Mouse (Mus musculus): ENCODE results near the gene Fastk. TPM values are rescaled to one million over a fixed set of nuclear protein-coding genes. Genes with fewer than 3 reads are reported as not detected.

Gene Fastk
- polyA plus RNA-seq, 1 experiment from 2014 or later, result 135 TPM

- H3K36me3 ChIP-seq, result no peaks in the 10 kb centered on the region
- H3K27me3 ChIP-seq, result no peaks in the 10 kb centered on the region
- no peak for ATAC-seq (ENCODE audit: insufficient number of reproducible peaks, low FRiP score, low TSS enrichment, low read depth)
- no peaks in the 10 kb centered on the region for H3K9me3 ChIP-seq (replicated peaks)
- peaks cover 51% of the 10 kb centered on the region for H3K4me1 ChIP-seq
- H3K4me3 ChIP-seq (replicated peaks), result peak overlapping the region; percentile 84
- WGBS, result under 1% methylated on average over 29 of the region's 29 CpGs
- peak overlapping the region; percentile 90 for H3K4me2 ChIP-seq (replicated peaks)
- H3K27ac ChIP-seq (replicated peaks), result peak overlapping the region; percentile 88
- peak overlapping the region; percentile 95 for H3K9ac ChIP-seq
These were observed 7.7 kb upstream of the Fastk start for GRCm38 (mm10) chr5:24452691-24453233.

- ATAC-seq (ENCODE audit: insufficient number of reproducible peaks, low FRiP score, low TSS enrichment, low read depth), result peak; percentile 6
- under 1% methylated on average over 57 of the region's 85 CpGs for WGBS
- Histone ChIP-seq H3K9me3 (replicated peaks) (no peaks in the 10 kb centered on the region), H3K27me3 (no peaks in the 10 kb centered on the region), H3K4me2 (replicated peaks) (peak within 1 kb of the TSS; percentile 90), H3K9ac (peak within 1 kb of the TSS; percentile 95), H3K4me1 (peaks cover 57% of the 10 kb centered on the region), H3K36me3 (no peaks in the 10 kb centered on the region), H3K4me3 (replicated peaks) (peak within 1 kb of the TSS; percentile 84), H3K27ac (replicated peaks) (peak within 1 kb of the TSS; percentile 88)
These were observed 7.1 kb upstream of the Fastk start, which contains the start of gene Agap3 for GRCm38 (mm10) chr5:24452030-24452690. Agap3 (plus strand) TSS chr5:24452177.

DNA sequence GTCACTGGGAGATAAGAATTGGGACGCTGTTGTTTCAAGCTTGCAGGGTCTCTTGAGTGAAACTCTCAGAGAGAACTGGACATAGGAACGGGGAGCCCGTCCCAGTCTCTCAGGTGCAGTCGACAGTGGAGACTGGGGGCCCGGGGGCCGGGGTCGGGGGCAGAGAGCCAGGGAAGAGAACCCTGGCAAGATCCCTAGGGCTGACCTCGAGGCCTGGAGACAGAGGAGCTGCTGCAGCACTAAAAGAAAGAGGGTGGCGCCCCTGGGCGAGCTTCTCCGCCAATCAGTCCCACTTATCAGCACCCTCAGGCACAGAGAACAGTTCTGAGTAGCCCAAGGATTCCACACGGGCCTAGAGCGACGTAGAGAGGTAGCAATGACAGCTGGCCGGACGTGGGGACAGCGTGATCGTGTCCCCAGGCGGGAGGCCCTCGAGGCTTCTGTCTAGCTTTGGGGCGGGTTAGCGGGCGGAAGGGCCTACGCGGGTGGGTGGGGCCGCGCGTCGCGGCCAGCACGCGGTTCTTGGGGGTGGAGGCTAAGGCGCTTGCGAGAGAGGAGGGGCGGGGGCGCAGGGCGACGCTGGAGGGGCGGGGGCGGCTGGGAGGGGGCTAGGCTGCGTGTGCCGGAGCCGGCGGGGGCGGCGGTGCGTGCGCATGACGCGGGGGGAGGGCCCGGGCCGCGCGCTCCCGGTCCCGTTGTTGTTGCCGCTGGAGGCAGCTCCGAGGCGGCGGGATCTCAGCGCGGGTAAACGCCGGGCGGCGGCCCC, 6.4 kb upstream of the Fastk start:
- H3K4me2 ChIP-seq (replicated peaks), result peak overlapping the region; percentile 90
- no peaks in the 10 kb centered on the region for H3K27me3 ChIP-seq
- peak; percentile 87 for ATAC-seq (ENCODE audit: insufficient number of reproducible peaks, low FRiP score, low TSS enrichment, low read depth)
- peak overlapping the region; percentile 95 for H3K9ac ChIP-seq
- H3K4me1 ChIP-seq, result peaks cover 64% of the 10 kb centered on the region
- WGBS, result 4% methylated on average over 34 of the region's 66 CpGs
- peak overlapping the region; percentile 88 for H3K27ac ChIP-seq (replicated peaks)
- H3K9me3 ChIP-seq (replicated peaks), result no peaks in the 10 kb centered on the region
- no peaks in the 10 kb centered on the region for H3K36me3 ChIP-seq
- peak overlapping the region; percentile 84 for H3K4me3 ChIP-seq (replicated peaks)

DNA sequence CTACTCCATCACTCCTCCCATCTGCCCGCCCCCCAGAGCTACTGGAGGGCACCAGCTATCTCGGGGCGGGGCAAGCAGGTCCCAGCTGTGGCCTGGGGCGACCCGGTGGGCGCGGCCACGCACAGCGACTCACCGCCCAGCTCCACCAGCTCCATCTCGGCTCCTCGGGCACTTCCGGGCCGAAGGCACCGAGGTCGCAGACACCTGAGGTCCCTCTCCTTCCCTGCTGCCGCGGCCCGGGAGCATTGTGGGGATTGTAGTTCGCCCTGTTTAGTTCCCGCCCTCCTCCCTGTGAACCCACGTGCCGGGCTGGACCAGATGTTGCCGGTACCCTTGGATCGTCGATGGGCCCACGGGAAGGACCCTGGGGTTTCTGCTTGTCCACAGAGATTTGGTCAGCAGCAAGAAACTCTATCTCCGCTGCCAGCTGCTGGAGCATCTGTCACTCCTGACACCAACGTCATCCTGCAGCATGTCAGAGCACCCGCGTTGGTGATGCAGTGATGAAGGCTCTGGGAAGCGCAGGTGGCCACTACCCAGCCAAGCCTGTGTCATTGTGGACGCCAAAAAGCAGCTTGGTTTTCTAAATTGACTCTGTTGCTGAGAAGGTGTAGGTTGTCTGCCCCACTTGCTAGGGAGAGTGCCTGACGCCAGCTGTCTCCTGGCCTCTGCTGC, 2.7 kb upstream of the Fastk start, which contains the start of gene Tmub1:
Tmub1 (minus strand) TSS at position 231 of the 675 bp plus-strand sequence.
- Histone ChIP-seq H3K9me3 (replicated peaks) (no peaks in the 10 kb centered on the region), H3K27me3 (no peaks in the 10 kb centered on the region), H3K4me3 (replicated peaks) (peak within 1 kb of the TSS; percentile 73), H3K4me2 (replicated peaks) (peak within 1 kb of the TSS; percentile 83), H3K4me1 (peaks cover 46% of the 10 kb centered on the region), H3K36me3 (peaks cover 13% of the 10 kb centered on the region; the same call in 1 of the 2 replicates), H3K27ac (replicated peaks) (0 out of 2 replicates have a peak within 1 kb of the TSS, but pooled peaks have one; percentile 39), H3K9ac (peak within 1 kb of the TSS; percentile 33)
- ATAC-seq (ENCODE audit: insufficient number of reproducible peaks, low FRiP score, low TSS enrichment, low read depth), result peak; percentile 55
- 2% methylated on average over 34 of the region's 34 CpGs for WGBS

DNA sequence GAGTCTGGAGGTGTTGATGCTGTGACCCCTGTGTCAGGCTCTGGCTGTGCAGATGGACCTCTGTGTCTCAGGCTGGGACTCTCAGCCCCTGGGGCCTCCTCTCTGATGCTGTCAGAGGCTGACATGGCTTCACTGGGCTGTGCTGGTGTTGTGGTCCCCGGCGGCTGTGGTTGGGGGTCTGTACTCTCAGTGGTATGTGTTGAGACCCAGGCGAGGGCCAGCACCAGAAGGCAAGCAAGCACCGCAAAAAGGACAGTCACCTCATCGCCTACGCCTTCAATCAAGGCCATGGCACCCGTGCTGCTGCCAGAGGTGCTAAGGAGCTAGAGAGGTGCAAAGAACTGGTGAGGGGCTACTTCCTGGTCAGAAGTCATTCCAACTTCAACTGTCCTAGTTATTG, 1.5 kb upstream of the Fastk start:
- no peaks in the 10 kb centered on the region for H3K27me3 ChIP-seq
- peak overlapping the region; percentile 73 for H3K4me3 ChIP-seq (replicated peaks)
- peaks cover 24% of the 10 kb centered on the region for H3K36me3 ChIP-seq
- 89% methylated on average over 7 of the region's 7 CpGs for WGBS
- H3K9ac ChIP-seq, result no peak overlapping the region
- no peak for ATAC-seq (ENCODE audit: insufficient number of reproducible peaks, low FRiP score, low TSS enrichment, low read depth)
- no peak overlapping the region for H3K27ac ChIP-seq (replicated peaks)
- H3K4me2 ChIP-seq (replicated peaks), result peak overlapping the region; percentile 83; the same call in 1 of the 2 replicates
- peaks cover 44% of the 10 kb centered on the region for H3K4me1 ChIP-seq
- H3K9me3 ChIP-seq (replicated peaks), result no peaks in the 10 kb centered on the region

DNA sequence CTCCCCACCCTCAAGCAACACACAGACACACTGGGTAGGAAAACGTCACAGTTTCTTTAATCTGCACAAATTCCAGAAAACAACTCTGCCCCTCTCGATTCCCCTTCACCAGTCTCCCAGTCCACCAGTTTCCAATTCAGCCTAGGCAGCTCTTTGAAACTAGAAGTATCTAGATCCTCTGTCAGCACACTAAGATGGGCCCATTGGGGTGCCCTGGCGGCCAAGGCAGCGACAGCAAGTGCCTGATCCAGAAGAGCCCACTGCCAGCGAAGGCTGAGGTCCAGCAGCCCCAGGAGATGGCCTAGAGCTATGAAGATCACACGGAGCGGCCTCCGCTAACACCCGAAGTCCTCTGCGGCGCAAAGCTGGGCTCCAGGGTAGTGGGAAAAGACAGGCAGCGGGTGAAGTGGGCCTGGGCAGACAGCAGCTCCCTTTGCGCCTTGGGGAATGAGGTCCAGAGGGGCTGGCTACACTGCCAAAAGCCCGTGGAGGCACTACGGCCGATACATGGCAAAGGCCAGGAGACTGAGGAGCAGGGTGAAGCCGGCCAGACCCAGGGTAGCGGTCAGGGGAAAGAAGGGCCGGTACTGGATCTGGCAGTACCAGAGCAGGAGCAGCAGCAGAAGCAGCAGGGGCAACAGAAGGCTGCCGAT, 467 bp upstream of the Fastk start:
- peaks cover 35% of the 10 kb centered on the region for H3K36me3 ChIP-seq
- H3K4me1 ChIP-seq, result peaks cover 36% of the 10 kb centered on the region
- H3K9ac ChIP-seq, result peak overlapping the region; percentile 93; the same call in 1 of the 2 replicates
- H3K27ac ChIP-seq (replicated peaks), result peak overlapping the region; percentile 93
- H3K27me3 ChIP-seq, result no peaks in the 10 kb centered on the region
- peak overlapping the region; percentile 72 for H3K4me2 ChIP-seq (replicated peaks)
- H3K9me3 ChIP-seq (replicated peaks), result no peaks in the 10 kb centered on the region
- 52% methylated on average over 20 of the region's 20 CpGs for WGBS
- peak overlapping the region; percentile 97 for H3K4me3 ChIP-seq (replicated peaks)
- ATAC-seq (ENCODE audit: insufficient number of reproducible peaks, low FRiP score, low TSS enrichment, low read depth), result no peak

DNA sequence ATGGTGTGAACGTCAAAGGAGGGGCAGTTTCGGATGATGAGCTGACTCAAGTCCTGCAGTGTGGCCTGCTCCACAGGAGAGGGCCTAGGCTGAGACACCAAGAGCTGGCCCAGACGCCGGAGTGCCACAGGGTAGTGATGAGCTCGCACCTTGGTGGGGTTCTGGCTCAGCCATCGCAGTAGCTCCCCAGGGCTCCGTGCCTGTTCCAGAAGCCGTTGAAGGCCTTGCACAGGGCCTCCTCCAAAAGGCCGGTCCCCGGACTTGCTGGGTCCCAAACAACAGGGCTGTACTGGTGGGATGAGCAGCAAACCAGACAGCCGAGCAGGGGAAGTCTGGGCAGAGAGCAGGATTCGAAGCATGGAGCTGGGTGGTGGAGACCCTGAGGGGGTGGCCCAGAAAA, 1.2 kb downstream of the Fastk start:
- Histone ChIP-seq H3K27ac (replicated peaks) (0 out of 2 replicates have a peak overlapping the region, but pooled peaks have one; percentile 93), H3K9ac (peak overlapping the region; percentile 93), H3K36me3 (peaks cover 51% of the 10 kb centered on the region), H3K27me3 (no peaks in the 10 kb centered on the region), H3K4me3 (replicated peaks) (peak overlapping the region; percentile 97), H3K4me2 (replicated peaks) (peak overlapping the region; percentile 72), H3K9me3 (replicated peaks) (no peaks in the 10 kb centered on the region), H3K4me1 (peaks cover 36% of the 10 kb centered on the region)
- 80% methylated on average over 12 of the region's 12 CpGs for WGBS
- no peak for ATAC-seq (ENCODE audit: insufficient number of reproducible peaks, low FRiP score, low TSS enrichment, low read depth)

DNA sequence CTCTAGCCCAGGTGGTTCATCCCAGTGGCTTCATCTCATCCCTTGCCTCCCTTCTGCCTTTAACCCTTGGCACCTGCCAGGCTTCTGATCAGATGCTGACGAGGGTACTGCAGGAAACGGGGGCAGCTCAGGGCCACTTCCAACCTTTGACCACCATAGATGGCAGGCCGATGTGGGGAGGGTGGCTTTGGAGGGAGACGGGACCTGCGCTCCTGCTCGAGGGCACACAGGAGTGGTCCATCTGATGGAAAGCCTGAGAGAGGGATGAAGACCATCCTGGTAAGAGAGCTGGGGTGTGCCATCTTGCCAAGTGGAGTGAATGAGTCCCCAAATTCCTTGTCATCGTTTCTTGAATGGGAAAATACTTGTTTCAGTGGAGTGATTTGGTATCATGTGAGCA, 1.9 kb downstream of the Fastk start:
- peaks cover 35% of the 10 kb centered on the region for H3K4me1 ChIP-seq
- no peaks in the 10 kb centered on the region for H3K27me3 ChIP-seq
- no peak for ATAC-seq (ENCODE audit: insufficient number of reproducible peaks, low FRiP score, low TSS enrichment, low read depth)
- no peak overlapping the region for H3K9ac ChIP-seq
- H3K9me3 ChIP-seq (replicated peaks), result no peaks in the 10 kb centered on the region
- WGBS, result 84% methylated on average over 7 of the region's 7 CpGs
- no peak overlapping the region for H3K4me3 ChIP-seq (replicated peaks)
- H3K4me2 ChIP-seq (replicated peaks), result no peak overlapping the region
- H3K27ac ChIP-seq (replicated peaks), result no peak overlapping the region
- peaks cover 57% of the 10 kb centered on the region for H3K36me3 ChIP-seq

DNA sequence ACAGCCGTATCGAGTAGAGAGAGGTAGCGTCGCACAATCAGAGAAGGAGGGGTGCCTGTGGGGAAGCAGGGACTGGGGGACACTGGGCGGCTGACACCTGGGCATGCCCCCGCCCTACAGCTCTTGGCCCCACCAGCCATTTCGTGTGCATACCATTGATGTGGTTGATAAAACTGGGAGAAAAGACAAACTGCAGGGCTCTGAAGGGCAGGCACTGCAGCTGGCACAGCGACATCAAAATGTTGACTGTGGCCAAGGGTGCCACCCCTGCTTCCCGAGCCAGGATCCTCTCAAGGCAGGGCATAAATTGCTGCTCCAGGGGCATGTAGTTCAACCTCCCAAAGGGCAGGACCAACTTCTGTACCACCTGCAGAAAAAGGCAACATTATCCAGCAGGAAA, 3.1 kb downstream of the Fastk start:
- Histone ChIP-seq H3K27ac (replicated peaks) (no peak overlapping the region; the same call in 1 of the 2 replicates), H3K4me3 (replicated peaks) (no peak overlapping the region), H3K4me2 (replicated peaks) (no peak overlapping the region), H3K9me3 (replicated peaks) (no peaks in the 10 kb centered on the region), H3K36me3 (peaks cover 67% of the 10 kb centered on the region), H3K4me1 (peaks cover 23% of the 10 kb centered on the region), H3K9ac (no peak overlapping the region), H3K27me3 (no peaks in the 10 kb centered on the region)
- 79% methylated on average over 9 of the region's 9 CpGs for WGBS
- ATAC-seq (ENCODE audit: insufficient number of reproducible peaks, low FRiP score, low TSS enrichment, low read depth), result no peak

DNA sequence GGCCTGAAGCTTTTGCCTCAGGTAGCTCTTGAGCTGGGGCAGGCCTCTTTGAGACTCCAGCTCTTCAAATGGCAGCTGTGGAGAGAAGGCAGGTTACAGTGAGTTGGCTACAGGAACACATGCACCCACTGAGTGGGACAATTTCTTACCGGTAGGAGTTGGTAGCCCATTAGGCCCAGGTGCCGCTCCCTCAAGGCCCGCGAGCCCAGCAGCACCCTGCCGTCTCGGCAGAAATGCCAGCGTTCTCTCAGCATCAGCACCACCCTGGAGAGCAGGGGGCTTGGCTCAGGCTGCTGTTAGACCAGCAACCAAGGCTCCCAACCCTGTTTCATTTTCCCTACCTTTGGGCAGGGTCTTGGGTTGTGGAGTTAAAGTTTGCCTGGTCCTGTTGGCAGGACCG, 3.9 kb downstream of the Fastk start:
- H3K27me3 ChIP-seq, result no peaks in the 10 kb centered on the region
- no peak overlapping the region for H3K4me2 ChIP-seq (replicated peaks)
- WGBS, result 93% methylated on average over 8 of the region's 8 CpGs
- H3K36me3 ChIP-seq, result peaks cover 75% of the 10 kb centered on the region
- peaks cover 18% of the 10 kb centered on the region for H3K4me1 ChIP-seq
- no peak for ATAC-seq (ENCODE audit: insufficient number of reproducible peaks, low FRiP score, low TSS enrichment, low read depth)
- no peak overlapping the region for H3K27ac ChIP-seq (replicated peaks)
- no peaks in the 10 kb centered on the region for H3K9me3 ChIP-seq (replicated peaks)
- no peak overlapping the region for H3K4me3 ChIP-seq (replicated peaks)
- H3K9ac ChIP-seq, result no peak overlapping the region
